Mouse (Mus musculus): ENCODE measurements at regions not wholly inside any gene's neighbourhood (a gene's known extent, or its start where the extent isn't known, plus 50 kb on each side); places are given as distances from the start of the nearest gene placed in this dataset.

DNA sequence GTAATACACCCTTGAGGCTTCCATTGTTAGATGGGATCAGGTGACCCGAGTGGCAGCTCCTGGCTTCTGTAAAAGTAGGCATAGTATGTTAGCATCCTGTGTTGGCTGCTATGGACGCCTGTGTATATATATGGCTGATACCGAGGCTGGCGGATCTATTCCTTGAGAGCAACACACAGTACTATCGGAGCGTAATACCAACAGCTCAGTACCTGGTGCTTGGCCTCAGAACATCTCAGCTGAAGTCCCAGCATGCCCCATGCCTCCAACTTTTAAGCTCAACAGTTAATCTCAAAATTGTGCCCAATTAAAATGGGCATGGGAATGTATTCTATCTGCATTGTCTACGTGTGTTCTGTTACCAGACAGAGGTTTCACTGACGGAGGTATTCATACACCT lies 420.7 kb upstream of the Ubash3b start:
- no peak for TF ChIP-seq GATA1 (IDR thresholded peaks at IDR 0.05; ENCODE audit: low read length)
- TF ChIP-seq TAL1 (IDR thresholded peaks at IDR 0.05; ENCODE audit: low read length), result no peak
